Mouse (Mus musculus): ENCODE data around the gene C87436.

The C87436 gene

GRCm38 (mm10) chr6:86438272-86439118 is at the start of gene C87436:
Gene C87436, plus strand, starts transcription at chr6:86438374.
- peak; percentile 94 to 95 for DNase-seq

- no peak for DNase-seq
These were observed 49.7 kb upstream of the C87436 start for GRCm38 (mm10) chr6:86388461-86388860.

GRCm38 (mm10) chr6:86391326-86391725 is 46.8 kb upstream of the C87436 start:
- DNase-seq, result peak in 1 of 2 experiments; percentile 35

GRCm38 (mm10) chr6:86393187-86393586 is 45.0 kb upstream of the C87436 start:
- no peak for DNase-seq

- DNase-seq, result no peak
These were observed 44.0 kb upstream of the C87436 start for GRCm38 (mm10) chr6:86394078-86394720.

GRCm38 (mm10) chr6:86395021-86395420 is 43.2 kb upstream of the C87436 start:
- no peak for DNase-seq

GRCm38 (mm10) chr6:86395969-86396368 is 42.2 kb upstream of the C87436 start:
- peak in 1 of 2 experiments; percentile 17 for DNase-seq

- DNase-seq, result peak; percentile 90 to 93
These were observed 41.5 kb upstream of the C87436 start, which contains the start of gene Pcyox1 for GRCm38 (mm10) chr6:86396581-86397256. Gene Pcyox1, minus strand, starts transcription at chr6:86397154.

- DNase-seq, result no peak
These were observed 40.8 kb upstream of the C87436 start for GRCm38 (mm10) chr6:86397257-86397980.

GRCm38 (mm10) chr6:86398986-86399385 is 39.2 kb upstream of the C87436 start:
- no peak for DNase-seq

- no peak for DNase-seq
These were observed 38.2 kb upstream of the C87436 start for GRCm38 (mm10) chr6:86399995-86400394.

GRCm38 (mm10) chr6:86400972-86401371 is 37.2 kb upstream of the C87436 start:
- peak; percentile 60 to 67 for DNase-seq

- peak in 1 of 2 experiments; percentile 14 for DNase-seq
These were observed 35.2 kb upstream of the C87436 start for GRCm38 (mm10) chr6:86402681-86403607.

- DNase-seq, result peak; percentile 95 to 96
These were observed 34.5 kb upstream of the C87436 start for GRCm38 (mm10) chr6:86403728-86404099.

GRCm38 (mm10) chr6:86404100-86404861 is 33.9 kb upstream of the C87436 start, which contains the start of gene Tia1:
Gene Tia1, plus strand, starts transcription at chr6:86404219.
- DNase-seq, result peak; percentile 99

GRCm38 (mm10) chr6:86404996-86405395 is 33.2 kb upstream of the C87436 start:
- peak in 1 of 2 experiments; percentile 28 for DNase-seq

- DNase-seq, result no peak
These were observed 31.9 kb upstream of the C87436 start for GRCm38 (mm10) chr6:86406306-86406705.

- DNase-seq, result no peak
These were observed 19.5 kb upstream of the C87436 start for GRCm38 (mm10) chr6:86418711-86419110.

- DNase-seq, result no peak
These were observed 18.9 kb upstream of the C87436 start for GRCm38 (mm10) chr6:86419239-86419638.

- peak in 1 of 2 experiments; percentile 34 for DNase-seq
These were observed 17.7 kb upstream of the C87436 start for GRCm38 (mm10) chr6:86420491-86420890.

- DNase-seq, result no peak
These were observed 11.8 kb upstream of the C87436 start, which contains the start of gene Gm44790 for GRCm38 (mm10) chr6:86426358-86426757. Gene Gm44790, plus strand, starts transcription at chr6:86426658.

Data from cerebellum, postnatal 14 days (tissue).